Mouse (Mus musculus) MEL-GATA-1-ER (cell line): Measurements from ENCODE around the gene Krt84.
A peak's percentile ranks its signal among the peaks of the same experiment; 100 is the strongest.

Experiments used
- DNase-seq: peaks from one replicate; pipeline ENCODE4 v3.0.0-alpha.2; 2012; ENCODE audit warnings: low read depth; ENCODE audit errors: extremely low read depth

The Krt84 gene

DNA sequence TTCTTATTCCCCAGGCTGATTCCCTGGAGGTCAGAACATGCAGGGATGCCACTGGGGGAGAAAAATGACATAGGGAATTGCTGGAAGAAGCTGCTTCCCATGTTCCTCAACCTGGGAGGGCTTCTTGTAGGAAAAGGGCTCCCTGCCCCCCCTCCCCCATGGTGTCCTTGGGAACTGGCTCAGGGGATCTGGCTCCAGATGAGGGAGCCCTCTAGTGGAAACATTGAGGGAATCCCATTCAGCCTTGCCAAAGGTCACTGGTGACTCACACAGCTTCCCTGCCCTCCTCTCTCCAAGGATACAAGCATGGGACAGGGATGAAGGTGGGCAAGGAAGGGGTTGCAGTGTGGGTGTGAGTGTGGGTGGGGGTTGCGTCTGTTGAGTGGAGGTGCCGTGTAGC, 35.4 kb downstream of the Krt84 start:
- DNase-seq: peak; percentile 4

- no peak for DNase-seq
Observed at GRCm38 (mm10) chr15:101495266-101495665, 37.4 kb downstream of the Krt84 start.

DNA sequence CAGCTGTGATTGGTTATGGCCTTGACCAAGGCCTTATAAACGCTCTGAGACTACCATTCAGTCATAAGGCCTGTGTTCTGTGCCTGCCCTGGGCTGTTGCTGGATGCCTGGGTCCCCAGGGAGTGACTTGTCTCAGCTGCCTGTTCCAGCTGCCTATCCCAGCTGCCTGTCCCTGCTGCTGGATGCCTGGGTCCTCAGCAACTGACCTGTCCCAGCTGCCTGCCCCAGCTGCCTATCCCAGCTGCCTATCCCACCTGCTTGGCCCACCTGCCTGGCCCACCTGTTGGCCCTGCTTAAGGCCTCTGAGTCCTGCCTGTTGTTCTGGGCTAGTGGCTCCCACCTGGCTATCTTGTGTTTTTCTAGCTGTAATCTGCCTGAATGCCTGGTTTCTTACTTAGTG, 38.4 kb downstream of the Krt84 start:
- DNase-seq: no peak

- no peak for DNase-seq
Observed at GRCm38 (mm10) chr15:101493713-101494112, 38.9 kb downstream of the Krt84 start.

GRCm38 (mm10) chr15:101492718-101493117, 39.9 kb downstream of the Krt84 start:
- DNase-seq: no peak

GRCm38 (mm10) chr15:101491431-101491830, 41.2 kb downstream of the Krt84 start, which contains the start of gene Krt83:
Gene Krt83, minus strand, starts transcription at chr15:101491512.
- DNase-seq: no peak

GRCm38 (mm10) chr15:101485911-101486635, 46.5 kb downstream of the Krt84 start:
- DNase-seq: no peak

GRCm38 (mm10) chr15:101484939-101485338, 47.7 kb downstream of the Krt84 start:
- DNase-seq: no peak

- DNase-seq: no peak
Observed at GRCm38 (mm10) chr15:101483646-101484045, 49.0 kb downstream of the Krt84 start.

DNA sequence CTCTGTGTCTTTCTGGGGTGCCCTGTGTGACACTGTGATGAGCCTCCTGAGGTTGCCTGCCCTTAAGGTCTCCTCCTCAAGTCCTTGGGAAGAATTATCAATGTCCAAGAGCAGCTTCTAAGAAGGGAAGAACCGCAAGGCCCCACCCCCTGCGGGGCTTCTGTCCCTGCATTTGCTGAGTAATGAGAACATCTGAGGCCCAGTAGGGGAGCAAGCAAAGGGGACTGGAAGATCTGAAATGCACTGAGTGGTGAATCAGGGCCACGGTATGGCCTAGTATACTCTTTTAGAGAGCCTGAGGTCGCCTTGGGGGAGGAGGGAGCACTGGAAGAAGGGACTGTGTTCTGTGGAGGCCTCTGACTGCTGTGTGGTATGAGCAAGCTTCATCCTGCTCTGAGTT, 50.6 kb downstream of the Krt84 start:
- no peak for DNase-seq

- DNase-seq: no peak
Observed at GRCm38 (mm10) chr15:101479666-101480060, 53.0 kb downstream of the Krt84 start.

DNA sequence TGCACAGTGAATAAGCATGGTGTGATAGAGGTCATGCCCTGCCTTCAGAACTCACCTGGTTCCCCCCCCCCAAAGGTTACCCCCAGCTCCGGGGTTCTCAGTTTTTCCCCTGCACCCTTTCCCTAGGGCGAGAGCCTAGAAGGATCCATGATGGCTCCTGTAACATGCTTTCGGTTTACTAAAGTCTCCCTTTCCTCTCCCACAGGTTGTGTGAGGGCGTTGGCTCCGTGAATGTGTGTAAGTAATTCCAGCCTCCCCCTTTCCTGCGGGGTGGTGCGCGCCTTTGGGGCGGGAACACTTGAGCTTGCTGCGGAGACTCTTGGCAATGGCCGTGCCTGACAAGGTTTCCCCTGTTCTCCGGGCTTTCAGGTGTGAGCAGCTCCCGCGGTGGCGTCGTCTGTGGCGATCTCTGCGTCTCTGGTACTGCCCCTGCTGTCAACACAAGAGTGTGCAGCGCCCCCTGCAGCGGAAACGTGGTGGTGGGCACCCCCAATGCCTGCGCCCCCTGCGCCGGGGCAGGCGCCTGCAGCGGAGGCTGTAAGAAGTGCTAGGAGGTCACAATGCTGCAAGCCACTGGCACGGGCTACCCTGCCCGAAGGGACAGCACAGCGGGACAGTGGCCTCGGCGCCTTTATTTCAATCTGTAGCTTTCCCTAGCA, 53.5 kb downstream of the Krt84 start:
- no peak for DNase-seq
